Mouse (Mus musculus) forebrain, embryonic 12.5 days (tissue): ENCODE data around the gene Vax2. TPM values are rescaled to one million over a fixed set of nuclear protein-coding genes. Genes with fewer than 3 reads are reported as not detected.

Experiments used
- ATAC-seq: fragments of 200-750 bp; cut with Nextera tagmentation; 2 replicates; pipeline ENCODE4 v1.8.0; 2017; ENCODE audit warnings: moderate TSS enrichment; ENCODE audit not compliant: low FRiP score
- H3K27ac ChIP-seq: fragments of 300-500 bp; sonication (generic); 2 replicates; pipeline ENCODE4 v1.5.1; 2016; ENCODE audit warnings: mild to moderate bottlenecking
- H3K27me3 ChIP-seq: fragments of 300-500 bp; sonication (generic); 2 replicates; pipeline ENCODE4 v1.6.1; 2016; ENCODE audit warnings: mild to moderate bottlenecking
- H3K36me3 ChIP-seq: fragments of 300-500 bp; sonication (generic); replicated peaks from 2 replicates; pipeline ENCODE4 v1.6.1; 2016; ENCODE audit warnings: mild to moderate bottlenecking
- H3K4me1 ChIP-seq: fragments of 300-500 bp; sonication (generic); 2 replicates; pipeline ENCODE4 v1.6.1; 2016
- H3K4me2 ChIP-seq: fragments of 300-500 bp; sonication (generic); 2 replicates; pipeline ENCODE4 v1.6.1; 2016; ENCODE audit warnings: mild to moderate bottlenecking, moderate library complexity
- H3K4me3 ChIP-seq: fragments of 300-500 bp; sonication (generic); replicated peaks from 2 replicates; pipeline ENCODE4 v1.5.1; 2016; ENCODE audit warnings: mild to moderate bottlenecking
- H3K9ac ChIP-seq: fragments of 300-500 bp; sonication (generic); 2 replicates; pipeline ENCODE4 v1.6.1; 2016; ENCODE audit warnings: mild to moderate bottlenecking
- H3K9me3 ChIP-seq: fragments of 300-500 bp; sonication (generic); 2 replicates; pipeline ENCODE4 v1.6.1; 2016
- WGBS: fragments of 180-500 bp; shearing (Covaris S2); methylation state at CpG from one replicate; pipeline ENCODE4 v1.1.7; 2016; 5-methylcytosine and 5-hydroxymethylcytosine counted together
- polyA plus RNA-seq: library from polyadenylated mRNA; unstranded; fragments of >200 nt; fragmentation: Nextera tagmentation; extraction: Ambion mirVana; gene quantifications from 2 replicates; pipeline ENCODE4 v1.2.1, GENCODE M21; 2016

Gene Vax2
- polyA plus RNA-seq, 1 experiment from 2014 or later: 1.3 TPM

DNA sequence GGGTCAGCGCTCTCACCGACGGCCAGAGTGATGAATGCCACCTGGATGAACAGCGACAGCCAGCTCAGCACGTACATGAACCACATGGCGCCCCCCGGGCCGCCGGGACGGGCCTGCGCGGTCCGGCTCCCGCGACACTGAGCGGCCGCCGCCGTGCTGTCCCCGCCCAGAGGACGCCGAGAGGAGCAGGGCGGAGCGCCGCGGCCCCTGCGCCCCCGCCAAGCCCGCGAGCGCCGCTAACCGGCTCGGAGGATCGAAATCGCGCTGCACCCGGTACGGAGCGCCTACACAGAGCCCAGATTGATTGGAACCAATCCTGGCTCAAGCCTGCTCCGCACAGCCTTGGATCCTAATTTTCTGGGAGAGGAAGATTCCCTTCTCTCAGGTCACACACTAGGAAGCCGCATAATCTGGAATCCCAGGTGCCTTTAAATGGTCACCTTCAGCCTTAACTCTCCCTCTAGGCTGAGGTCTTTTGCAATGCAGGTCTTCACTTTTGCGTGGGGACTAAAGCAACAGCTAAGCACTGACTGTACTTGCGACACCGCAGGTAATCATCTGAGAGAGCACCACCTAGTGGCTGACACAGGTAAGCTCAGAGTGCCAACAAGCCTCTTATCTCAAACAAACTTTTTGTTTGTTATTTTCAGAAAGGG lies 64.7 kb downstream of the Vax2 start, which contains the start of gene Tex261:
Tex261 (minus strand) TSS at position 176 of the 656 bp plus-strand sequence.
- Histone ChIP-seq H3K4me2 (peak within 1 kb of the TSS; percentile 84), H3K9me3 (no peaks in the 10 kb centered on the region), H3K4me3 (peak within 1 kb of the TSS; percentile 89), H3K4me1 (peaks cover 21% of the 10 kb centered on the region), H3K27ac (peak within 1 kb of the TSS; percentile 71), H3K9ac (peak within 1 kb of the TSS; percentile 90), H3K27me3 (no peaks in the 10 kb centered on the region), H3K36me3 (peaks cover 18% of the 10 kb centered on the region)
- WGBS: under 1% methylated on average over 42 of the region's 45 CpGs
- ATAC-seq: peak; percentile 96

DNA sequence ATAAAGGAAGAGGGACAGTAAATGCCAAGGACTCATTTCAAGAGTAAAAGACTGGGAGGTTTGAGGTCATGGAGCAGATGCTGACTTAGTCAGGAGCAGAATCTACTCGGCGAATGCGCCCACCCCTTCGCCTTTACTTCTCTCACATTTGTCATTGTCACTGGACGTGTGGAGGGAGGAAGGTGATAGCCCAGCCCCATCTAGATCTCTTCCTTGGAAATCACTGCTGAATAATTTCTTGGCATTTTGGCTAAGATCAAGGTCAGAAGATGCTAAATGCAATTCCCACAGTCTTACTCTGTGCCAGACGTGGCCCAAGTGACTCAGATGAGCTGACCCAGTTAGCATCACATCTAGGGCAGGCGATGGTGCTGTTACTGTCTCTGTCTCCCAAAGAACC lies 67.2 kb downstream of the Vax2 start:
- H3K9me3 ChIP-seq: no peaks in the 10 kb centered on the region
- H3K4me1 ChIP-seq: peaks cover 18% of the 10 kb centered on the region
- H3K36me3 ChIP-seq: no peaks in the 10 kb centered on the region
- H3K27me3 ChIP-seq: no peaks in the 10 kb centered on the region
- WGBS: 93% methylated on average over 7 of the region's 7 CpGs
- no peak overlapping the region for H3K4me3 ChIP-seq
- no peak overlapping the region for H3K4me2 ChIP-seq
- no peak overlapping the region for H3K9ac ChIP-seq
- H3K27ac ChIP-seq: no peak overlapping the region
- no peak for ATAC-seq

DNA sequence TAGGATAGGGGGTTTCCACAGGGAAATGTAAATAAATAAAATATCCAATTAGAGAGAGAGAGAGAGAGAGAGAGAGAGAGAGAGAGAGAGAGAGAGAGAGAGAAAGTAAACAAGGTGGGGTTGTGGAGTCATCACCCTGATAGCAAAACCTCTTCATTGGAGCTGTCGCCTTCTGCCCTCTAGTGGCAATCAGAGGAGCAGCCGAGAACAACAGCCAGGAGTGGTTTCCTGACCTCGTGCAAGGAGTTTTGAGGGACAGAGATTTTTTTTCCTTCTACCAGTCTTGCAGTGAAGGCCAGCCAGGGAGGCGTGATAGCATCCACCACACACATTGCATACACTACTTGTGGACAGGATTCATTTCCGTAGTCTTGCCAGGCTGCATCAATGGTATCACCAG lies 68.0 kb downstream of the Vax2 start:
- no peak for ATAC-seq
- H3K4me3 ChIP-seq: no peak overlapping the region
- 3% methylated on average over 5 of the region's 5 CpGs for WGBS
- H3K4me1 ChIP-seq: peaks cover 14% of the 10 kb centered on the region
- H3K27me3 ChIP-seq: no peaks in the 10 kb centered on the region
- H3K9me3 ChIP-seq: no peaks in the 10 kb centered on the region
- no peaks in the 10 kb centered on the region for H3K36me3 ChIP-seq
- no peak overlapping the region for H3K27ac ChIP-seq
- no peak overlapping the region for H3K4me2 ChIP-seq
- H3K9ac ChIP-seq: no peak overlapping the region

DNA sequence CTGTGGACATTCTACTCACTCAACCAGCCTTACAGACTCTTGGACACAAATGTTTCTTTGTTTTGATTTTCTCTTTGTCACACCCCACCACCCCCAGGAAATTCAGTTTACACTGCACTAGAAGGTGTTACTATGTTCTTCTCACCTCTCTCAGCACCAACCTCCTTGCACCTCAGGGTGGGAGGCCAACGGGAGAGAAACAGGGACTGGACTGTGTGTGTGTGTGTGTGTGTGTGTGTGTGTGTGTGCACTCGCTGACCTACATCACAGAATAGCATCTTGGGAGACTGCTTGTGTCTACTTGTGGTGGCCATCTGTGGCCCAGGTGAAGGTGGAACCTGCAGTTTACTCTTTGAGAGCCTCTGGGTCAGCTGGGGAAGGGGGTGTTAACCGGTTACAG lies 75.4 kb downstream of the Vax2 start:
- WGBS: 77% methylated on average over 3 of the region's 3 CpGs
- no peak overlapping the region for H3K4me3 ChIP-seq
- H3K9me3 ChIP-seq: no peaks in the 10 kb centered on the region
- no peak overlapping the region for H3K27ac ChIP-seq
- H3K4me2 ChIP-seq: no peak overlapping the region
- H3K9ac ChIP-seq: no peak overlapping the region
- no peaks in the 10 kb centered on the region for H3K36me3 ChIP-seq
- ATAC-seq: no peak
- H3K27me3 ChIP-seq: no peaks in the 10 kb centered on the region; the same call in none of the 2 replicates
- H3K4me1 ChIP-seq: peaks cover 2% of the 10 kb centered on the region; the same call in 1 of the 2 replicates

Other genes with a start within 250 kb of the Vax2 start
- 56.3 and 64.7 TPM in 2 replicates for gene Dguok, start 204.3 kb upstream of the Vax2 start, polyA plus RNA-seq
- gene Actg2, start 175.0 kb upstream of the Vax2 start, polyA plus RNA-seq: 2.2 and 4.3 TPM in 2 replicates
- gene Stambp, start 138.5 kb upstream of the Vax2 start, polyA plus RNA-seq: 27.7 and 28.8 TPM in 2 replicates
- gene Clec4f, start 55.1 kb upstream of the Vax2 start, polyA plus RNA-seq: not detected in 2 replicates
- not detected in 2 replicates for gene Cd207, start 33.4 kb upstream of the Vax2 start, polyA plus RNA-seq
- gene Atp6v1b1, start 31.7 kb downstream of the Vax2 start, polyA plus RNA-seq: 0.12 TPM in 1 of 2 replicates, not detected in the other
- 0.15 and 0.23 TPM in 2 replicates for gene Ankrd53, start 51.4 kb downstream of the Vax2 start, polyA plus RNA-seq
- 61.6 and 72.0 TPM in 2 replicates for gene Tex261, start 64.5 kb downstream of the Vax2 start, polyA plus RNA-seq
- gene Nagk, start 83.7 kb downstream of the Vax2 start, polyA plus RNA-seq: 49.4 and 49.9 TPM in 2 replicates
- gene Paip2b, start 120.5 kb downstream of the Vax2 start, polyA plus RNA-seq: 25.0 and 33.7 TPM in 2 replicates
- 109 and 113 TPM in 2 replicates for gene Zfp638, start 155.8 kb downstream of the Vax2 start, polyA plus RNA-seq